Comparison of ENCODE assay signal across 8 mouse cellular contexts in genomic region chr1:136952609-136953311, GRCm38 (mm10). TPM values are rescaled to one million over a fixed set of nuclear protein-coding genes. Genes with fewer than 3 reads are reported as not detected.
DNase-seq lines count a peak whose midpoint lies in the region; ATAC-seq and TF ChIP-seq lines count a peak whose summit lies in the region.

No protein-coding gene starts in this region.

- no peak for TF ChIP-seq CTCF in lung, adult 2 months (IDR thresholded peaks at IDR 0.05; ENCODE audit: insufficient read depth, low read length)
- TF ChIP-seq CTCF in liver, postnatal 0 days (IDR thresholded peaks at IDR 0.05; ENCODE audit: low read depth) = no peak

- DNase-seq in lung, adult 2 months = no peak
- DNase-seq in embryonic facial prominence, embryonic 10.5 days (ENCODE audit: low spot score) = peak; percentile 75
- DNase-seq in liver, postnatal 0 days = peak; percentile 37
- DNase-seq in spleen, postnatal 14 days (ENCODE audit: low spot score in 2 of 2) = no peak
- no peak for DNase-seq in cerebellum, adult 9-10 months

- peak overlapping the region; percentile 58 for H3K4me2 ChIP-seq in lung, embryonic 16.5 days (ENCODE audit: low read depth, low read length)
- H3K4me2 ChIP-seq in hindbrain, embryonic 12.5 days (replicated peaks) = peak overlapping the region; percentile 60
- H3K4me2 ChIP-seq in liver, postnatal 0 days (ENCODE audit: low read depth, low read length) = peak overlapping the region; percentile 63

- H3K4me1 ChIP-seq in lung, embryonic 16.5 days (replicated peaks; ENCODE audit: control insufficient read depth, insufficient read depth, low read length) = peaks cover 24% of the 10 kb centered on the region
- peaks cover 3% of the 10 kb centered on the region; the same call in 1 of the 2 replicates for H3K4me1 ChIP-seq in lung, adult 2 months (ENCODE audit: control insufficient read depth, insufficient read depth, low read length)
- peaks cover 51% of the 10 kb centered on the region for H3K4me1 ChIP-seq in embryonic facial prominence, embryonic 10.5 days
- H3K4me1 ChIP-seq in hindbrain, embryonic 12.5 days = peaks cover 32% of the 10 kb centered on the region
- H3K4me1 ChIP-seq in liver, postnatal 0 days (ENCODE audit: insufficient read depth) = peaks cover 7% of the 10 kb centered on the region

- H3K9me3 ChIP-seq in lung, embryonic 16.5 days (ENCODE audit: control insufficient read depth, low read length) = no peaks in the 10 kb centered on the region
- no peaks in the 10 kb centered on the region for H3K9me3 ChIP-seq in embryonic facial prominence, embryonic 10.5 days
- H3K9me3 ChIP-seq in hindbrain, embryonic 12.5 days (replicated peaks) = no peaks in the 10 kb centered on the region
- no peaks in the 10 kb centered on the region for H3K9me3 ChIP-seq in liver, postnatal 0 days (ENCODE audit: low read length)

- no peaks in the 10 kb centered on the region for H3K36me3 ChIP-seq in lung, embryonic 16.5 days (ENCODE audit: control insufficient read depth, insufficient read depth, low read length)
- no peaks in the 10 kb centered on the region for H3K36me3 ChIP-seq in embryonic facial prominence, embryonic 10.5 days (replicated peaks)
- no peaks in the 10 kb centered on the region for H3K36me3 ChIP-seq in hindbrain, embryonic 12.5 days
- H3K36me3 ChIP-seq in liver, postnatal 0 days (replicated peaks; ENCODE audit: insufficient read depth, low read length) = no peaks in the 10 kb centered on the region

- no peak for TF ChIP-seq EP300 in liver, postnatal 0 days (IDR thresholded peaks at IDR 0.05; ENCODE audit: low read depth)

- under 1% methylated on average over 39 of the region's 39 CpGs for WGBS in lung, embryonic 16.5 days
- 3% methylated on average over 39 of the region's 39 CpGs for WGBS in lung, adult 2 months
- WGBS in embryonic facial prominence, embryonic 10.5 days = under 1% methylated on average over 39 of the region's 39 CpGs
- WGBS in hindbrain, embryonic 12.5 days = under 1% methylated on average over 39 of the region's 39 CpGs
- 2% methylated on average over 39 of the region's 39 CpGs for WGBS in liver, postnatal 0 days (ENCODE audit: insufficient replicate concordance)

- H3K27me3 ChIP-seq in lung, embryonic 16.5 days (ENCODE audit: control insufficient read depth, insufficient read depth, low read depth, low read length) = peaks cover 79% of the 10 kb centered on the region
- H3K27me3 ChIP-seq in embryonic facial prominence, embryonic 10.5 days (replicated peaks; ENCODE audit: low read depth, poor library complexity, severe bottlenecking) = peaks cover 100% of the 10 kb centered on the region
- H3K27me3 ChIP-seq in hindbrain, embryonic 12.5 days = peaks cover 99% of the 10 kb centered on the region
- peaks cover 45% of the 10 kb centered on the region for H3K27me3 ChIP-seq in liver, postnatal 0 days (ENCODE audit: insufficient read depth, low read length)

- peak overlapping the region; percentile 44; the same call in 1 of the 2 replicates for H3K9ac ChIP-seq in lung, embryonic 16.5 days (ENCODE audit: low read length)
- 0 out of 2 replicates have a peak overlapping the region, but pooled peaks have one; percentile 32 for H3K9ac ChIP-seq in hindbrain, embryonic 12.5 days
- no peak overlapping the region for H3K9ac ChIP-seq in liver, postnatal 0 days (replicated peaks)

- ATAC-seq in lung, embryonic 16.5 days (ENCODE audit: low read depth) = no peak
- peak; percentile 39 for ATAC-seq in hindbrain, embryonic 12.5 days (ENCODE audit: low FRiP score)
- no peak for ATAC-seq in liver, postnatal 0 days
- ATAC-seq in erythroid progenitor cell, adult 5-6 weeks (replicated peaks; ENCODE audit: low FRiP score, poor library complexity, severe bottlenecking) = no peak

- peak overlapping the region; percentile 43 for H3K4me3 ChIP-seq in lung, embryonic 16.5 days (ENCODE audit: low read length)
- H3K4me3 ChIP-seq in lung, adult 2 months (replicated peaks; ENCODE audit: extremely low read depth, low read depth, low read length) = no peak overlapping the region
- H3K4me3 ChIP-seq in embryonic facial prominence, embryonic 10.5 days = peak overlapping the region; percentile 56
- peak overlapping the region; percentile 31 for H3K4me3 ChIP-seq in hindbrain, embryonic 12.5 days
- H3K4me3 ChIP-seq in liver, postnatal 0 days (ENCODE audit: low read depth, low read length) = peak overlapping the region; percentile 15

- no peak for TF ChIP-seq POLR2A in lung, adult 2 months (IDR thresholded peaks at IDR 0.05; ENCODE audit: borderline replicate concordance, extremely low read depth, low read depth, low read length)

- H3K27ac ChIP-seq in lung, embryonic 16.5 days (ENCODE audit: low read length) = no peak overlapping the region
- H3K27ac ChIP-seq in embryonic facial prominence, embryonic 10.5 days (replicated peaks) = no peak overlapping the region; the same call in 1 of the 2 replicates
- no peak overlapping the region for H3K27ac ChIP-seq in hindbrain, embryonic 12.5 days
- no peak overlapping the region for H3K27ac ChIP-seq in liver, postnatal 0 days (ENCODE audit: low read depth)

RNA-seq across cellular contexts. Expression of gene Nr5a2, which starts 7.5 kb away (rescaled TPM):
- 2.3 and 2.5 TPM in 2 replicates for polyA plus RNA-seq in lung, embryonic 16.5 days (2015; fragmentation: Nextera tagmentation; extraction: Ambion mirVana)
- 0.19 and 0.37 TPM in 2 replicates for polyA plus RNA-seq in lung, adult 2 months (2012; rRNA removed)
- 1.1 and 1.3 TPM in 2 replicates for polyA plus RNA-seq in embryonic facial prominence, embryonic 10.5 days (2016; fragmentation: Nextera tagmentation; extraction: Ambion mirVana)
- 0.43 and 0.72 TPM in 2 replicates for polyA plus RNA-seq in hindbrain, embryonic 12.5 days (2016; fragmentation: Nextera tagmentation; extraction: Ambion mirVana)
- polyA plus RNA-seq in liver, postnatal 0 days (2015; fragmentation: Nextera tagmentation; extraction: Ambion mirVana) = 3.1 and 3.2 TPM in 2 replicates
- not detected in 2 replicates for total RNA-seq in erythroid progenitor cell, adult 5-6 weeks (2015; ENCODE audit: low replicate concordance)
- not detected in 2 replicates for total RNA-seq in erythroid progenitor cell, adult 5-6 weeks (2017; ENCODE audit: low replicate concordance)

Comparison
In these comparisons a context has a peak if more than half of its experiments do, and no peak if none do; other contexts are left out.
1. DNase-seq: peak in embryonic facial prominence, embryonic 10.5 days (single experiment) and liver, postnatal 0 days (single experiment); none in lung, adult 2 months (single experiment), spleen, postnatal 14 days (0 of 2) and cerebellum, adult 9-10 months (single experiment).
2. Peak in every context shown above with its lines, with median percentiles within 50 percentile points of each other: H3K4me2 ChIP-seq.